Mouse (Mus musculus) olfactory bulb, adult 2 months (tissue): ENCODE measurements around the gene Fam69a.

ENCODE experiments used
- CTCF ChIP-seq: fragments of 200-500 bp; IDR thresholded peaks from 2 replicates; pipeline ENCODE4 v1.5.1; 2012; ENCODE audit warnings: low read depth, mild to moderate bottlenecking, low read length, moderate library complexity; ENCODE audit not compliant: insufficient read depth
- POLR2A ChIP-seq: fragments of 200-500 bp; IDR thresholded peaks from 2 replicates; pipeline ENCODE4 v1.6.1; 2012; ENCODE audit warnings: mild to moderate bottlenecking, low read depth, low read length, moderate library complexity; ENCODE audit not compliant: insufficient read depth

GRCm38 (mm10) chr5:107966841-107967457 is 19.9 kb downstream of the Fam69a start:
- no peak for TF ChIP-seq POLR2A
- no peak for TF ChIP-seq CTCF
